Mouse (Mus musculus): ENCODE results near the gene Hist1h3c. TPM values are rescaled to one million over a fixed set of nuclear protein-coding genes. Genes with fewer than 3 reads are reported as not detected.
A peak's percentile ranks its signal among the peaks of the same experiment; 100 is the strongest.
"Not testable (repeated sequence)": the region's sequence is repeated elsewhere in the genome, so short reads cannot be mapped to it uniquely, and the experiment has no call there.

The Hist1h3c gene
- polyA plus RNA-seq, 1 experiment from 2014 or later, result 1.4 TPM

DNA sequence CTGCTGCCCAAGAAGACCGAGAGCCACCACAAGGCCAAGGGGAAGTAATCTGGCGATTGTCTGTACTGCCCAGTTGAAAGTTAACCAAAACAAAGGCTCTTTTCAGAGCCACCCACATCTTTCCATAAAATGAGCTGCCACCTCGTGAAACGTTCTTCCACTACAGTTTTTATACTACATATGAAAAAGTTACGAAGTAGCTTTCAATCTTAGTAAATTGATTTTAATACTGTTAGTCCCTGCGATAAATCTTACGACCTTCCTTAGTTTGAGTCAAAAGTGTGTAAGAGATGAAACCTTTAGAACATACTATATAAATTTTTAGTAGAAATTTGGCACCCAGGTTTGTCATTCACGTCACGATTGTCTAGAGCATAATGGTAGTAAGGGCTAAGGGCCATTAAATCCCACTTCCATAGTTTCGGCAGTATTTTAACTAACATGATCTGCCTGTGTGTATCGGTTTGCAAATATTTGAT, 6.1 kb upstream of the Hist1h3c start:
- WGBS, result under 1% methylated on average over 11 of the region's 11 CpGs
- peak overlapping the region; percentile 32 for H3K4me3 ChIP-seq (ENCODE audit: low read depth, low read length)
- no peaks in the 10 kb centered on the region for H3K9me3 ChIP-seq (ENCODE audit: control insufficient read depth)
- no peak for ATAC-seq
- peaks cover 4% of the 10 kb centered on the region; the same call in 1 of the 2 replicates for H3K4me1 ChIP-seq (replicated peaks; ENCODE audit: control insufficient read depth, insufficient read depth, low read length)
- H3K36me3 ChIP-seq (ENCODE audit: control insufficient read depth, insufficient read depth), result no peaks in the 10 kb centered on the region
- H3K27ac ChIP-seq (ENCODE audit: low read depth, low read length), result peak overlapping the region; percentile 77
- H3K9ac ChIP-seq (ENCODE audit: low read depth, low read length), result no peak overlapping the region
- peak overlapping the region; percentile 72 for H3K4me2 ChIP-seq (replicated peaks; ENCODE audit: low read depth)
- TF ChIP-seq CTCF (IDR thresholded peaks at IDR 0.05; ENCODE audit: low read depth), result no peak
- H3K27me3 ChIP-seq (replicated peaks; ENCODE audit: control insufficient read depth, insufficient read depth, low read length), result no peaks in the 10 kb centered on the region

DNA sequence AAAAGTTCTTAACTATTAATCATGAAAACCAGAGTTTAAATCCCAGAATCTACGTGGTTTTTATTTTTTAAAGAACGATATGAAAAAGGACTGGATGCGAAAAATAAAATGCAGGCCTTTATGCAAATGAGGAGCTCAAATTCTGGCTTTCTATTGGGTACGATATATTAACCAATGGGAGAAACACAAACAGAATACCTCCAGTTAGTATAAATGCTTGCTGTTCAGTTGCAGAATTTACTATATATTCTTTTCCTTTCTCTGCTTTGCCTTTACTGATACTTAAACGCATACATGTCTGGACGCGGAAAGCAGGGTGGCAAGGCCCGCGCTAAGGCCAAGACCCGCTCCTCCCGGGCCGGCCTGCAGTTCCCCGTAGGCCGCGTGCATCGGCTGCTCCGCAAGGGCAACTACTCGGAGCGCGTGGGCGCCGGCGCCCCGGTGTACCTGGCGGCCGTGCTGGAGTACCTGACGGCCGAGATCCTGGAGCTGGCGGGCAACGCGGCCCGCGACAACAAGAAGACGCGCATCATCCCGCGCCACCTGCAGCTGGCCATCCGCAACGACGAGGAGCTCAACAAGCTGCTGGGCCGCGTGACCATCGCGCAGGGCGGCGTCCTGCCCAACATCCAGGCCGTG, 5.6 kb upstream of the Hist1h3c start, which contains the start of gene Hist1h2ab:
Gene Hist1h2ab, plus strand, starts transcription at position 288 of the 639 bp plus-strand sequence.
- H3K36me3 ChIP-seq (ENCODE audit: control insufficient read depth, insufficient read depth); H3K4me1 ChIP-seq (replicated peaks; ENCODE audit: control insufficient read depth, insufficient read depth, low read length); H3K9ac ChIP-seq (ENCODE audit: low read depth, low read length); H3K27me3 ChIP-seq (replicated peaks; ENCODE audit: control insufficient read depth, insufficient read depth, low read length); H3K9me3 ChIP-seq (ENCODE audit: control insufficient read depth): not testable (repeated sequence)
- Histone ChIP-seq H3K4me2 (replicated peaks; ENCODE audit: low read depth) (peak within 1 kb of the TSS; percentile 72), H3K4me3 (ENCODE audit: low read depth, low read length) (peak within 1 kb of the TSS; percentile 32), H3K27ac (ENCODE audit: low read depth, low read length) (peak within 1 kb of the TSS; percentile 77)
- under 1% methylated on average over 24 of the region's 47 CpGs for WGBS
- peak; percentile 50; the same call in 1 of the 2 replicates for ATAC-seq
- TF ChIP-seq CTCF (IDR thresholded peaks at IDR 0.05; ENCODE audit: low read depth), result peak; percentile 38; the same call in 1 of the 2 replicates

DNA sequence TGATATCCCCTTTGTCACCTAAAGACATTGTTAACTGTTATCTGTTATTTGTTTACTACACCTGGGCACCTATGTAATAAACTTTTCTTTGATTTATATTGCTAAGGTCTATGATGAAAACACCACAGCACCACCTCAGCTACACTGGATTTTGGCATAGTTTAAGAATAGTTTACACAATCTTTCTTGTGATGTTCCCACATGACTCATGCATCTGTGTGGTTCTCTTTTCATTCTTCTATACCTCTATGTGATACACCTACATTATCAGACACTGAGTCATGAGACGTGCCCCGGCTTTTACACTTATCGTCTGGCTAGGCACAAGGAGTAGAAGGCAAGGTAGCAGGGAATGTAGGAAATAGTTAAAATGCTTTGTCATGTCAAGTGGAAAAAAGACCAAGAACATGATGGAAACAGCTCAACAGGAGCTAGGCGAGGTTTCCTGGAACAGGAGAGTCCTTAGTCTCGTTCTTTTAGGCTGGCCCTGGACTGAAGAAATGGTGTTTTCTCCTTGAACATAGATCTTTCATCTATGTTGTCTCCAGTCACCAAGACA, 4.2 kb upstream of the Hist1h3c start:
- TF ChIP-seq CTCF (IDR thresholded peaks at IDR 0.05; ENCODE audit: low read depth), result no peak
- Histone ChIP-seq H3K4me2 (replicated peaks; ENCODE audit: low read depth) (no peak overlapping the region), H3K9ac (ENCODE audit: low read depth, low read length) (no peak overlapping the region), H3K9me3 (ENCODE audit: control insufficient read depth) (no peaks in the 10 kb centered on the region), H3K27ac (ENCODE audit: low read depth, low read length) (0 out of 2 replicates have a peak overlapping the region, but pooled peaks have one; percentile 16), H3K4me3 (ENCODE audit: low read depth, low read length) (no peak overlapping the region), H3K36me3 (ENCODE audit: control insufficient read depth, insufficient read depth) (no peaks in the 10 kb centered on the region), H3K27me3 (replicated peaks; ENCODE audit: control insufficient read depth, insufficient read depth, low read length) (no peaks in the 10 kb centered on the region), H3K4me1 (replicated peaks; ENCODE audit: control insufficient read depth, insufficient read depth, low read length) (peaks cover 4% of the 10 kb centered on the region; the same call in 1 of the 2 replicates)
- no peak for ATAC-seq
- WGBS, result 94% methylated on average over 5 of the region's 5 CpGs

DNA sequence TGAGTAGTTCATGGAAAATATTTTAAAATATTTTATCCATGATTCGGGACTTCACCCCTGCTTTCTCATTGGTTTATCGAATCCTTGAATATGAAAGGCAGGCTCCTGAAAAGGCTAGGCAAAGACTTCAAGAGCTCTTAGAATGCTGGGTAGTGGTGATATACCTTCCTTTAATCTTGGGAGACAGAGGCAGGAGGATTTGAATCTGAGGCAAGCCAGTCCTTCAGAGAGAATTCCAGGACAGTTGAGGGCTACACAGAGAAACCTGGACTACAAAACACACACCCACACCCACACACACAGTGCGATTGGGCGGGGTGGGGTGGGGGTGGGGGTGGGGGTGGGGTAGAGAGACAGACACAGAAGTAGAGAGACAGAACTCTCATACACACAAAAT, 2.5 kb upstream of the Hist1h3c start:
- H3K9me3 ChIP-seq (ENCODE audit: control insufficient read depth), result no peaks in the 10 kb centered on the region
- H3K27ac ChIP-seq (ENCODE audit: low read depth, low read length), result no peak overlapping the region; the same call in 1 of the 2 replicates
- H3K4me2 ChIP-seq (replicated peaks; ENCODE audit: low read depth), result no peak overlapping the region
- peaks cover 4% of the 10 kb centered on the region; the same call in 1 of the 2 replicates for H3K4me1 ChIP-seq (replicated peaks; ENCODE audit: control insufficient read depth, insufficient read depth, low read length)
- TF ChIP-seq CTCF (IDR thresholded peaks at IDR 0.05; ENCODE audit: low read depth), result no peak
- 10% methylated on average over 4 of the region's 4 CpGs for WGBS
- no peaks in the 10 kb centered on the region for H3K27me3 ChIP-seq (replicated peaks; ENCODE audit: control insufficient read depth, insufficient read depth, low read length)
- no peaks in the 10 kb centered on the region for H3K36me3 ChIP-seq (ENCODE audit: control insufficient read depth, insufficient read depth)
- H3K4me3 ChIP-seq (ENCODE audit: low read depth, low read length), result no peak overlapping the region
- no peak overlapping the region for H3K9ac ChIP-seq (ENCODE audit: low read depth, low read length)
- no peak for ATAC-seq

DNA sequence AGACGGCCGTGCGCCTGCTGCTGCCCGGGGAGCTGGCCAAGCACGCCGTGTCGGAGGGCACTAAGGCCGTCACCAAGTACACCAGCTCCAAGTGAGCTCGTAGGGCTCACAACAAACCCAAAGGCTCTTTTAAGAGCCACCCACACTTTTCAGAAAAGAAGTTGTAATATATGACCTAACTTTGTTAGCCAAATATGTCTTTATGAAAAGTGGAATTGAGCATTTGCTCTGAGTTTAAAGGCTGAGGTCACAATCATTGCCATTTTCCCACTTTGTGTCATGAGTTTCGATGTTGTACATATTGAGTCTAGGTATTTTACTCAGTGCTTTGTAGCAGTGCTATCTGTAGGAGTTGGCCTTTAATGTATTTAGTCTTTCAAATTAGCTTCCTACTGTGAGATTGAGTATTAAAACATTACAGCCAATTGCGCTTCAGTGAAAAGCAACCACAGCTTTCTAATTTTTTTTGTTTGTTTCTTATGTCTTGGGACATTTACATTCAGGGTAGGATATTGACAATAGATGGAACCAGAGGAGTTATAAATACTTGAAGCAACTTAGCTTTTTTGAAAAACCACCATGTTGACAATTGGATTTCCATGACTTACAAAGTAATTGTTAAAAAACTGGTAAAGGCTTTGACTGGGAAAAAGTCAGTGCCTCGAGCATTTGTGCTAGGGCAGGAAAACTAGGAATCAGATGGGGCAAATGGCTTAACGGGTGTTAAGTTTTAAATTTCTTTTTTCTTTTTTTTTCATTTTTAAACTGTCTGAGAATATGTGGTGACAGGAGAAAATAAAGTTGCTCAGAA, 1.9 kb upstream of the Hist1h3c start:
- no peaks in the 10 kb centered on the region for H3K27me3 ChIP-seq (replicated peaks; ENCODE audit: control insufficient read depth, insufficient read depth, low read length)
- no peak; the same call in 1 of the 2 replicates for ATAC-seq
- H3K9ac ChIP-seq (ENCODE audit: low read depth, low read length), result no peak overlapping the region
- WGBS, result 7% methylated on average over 9 of the region's 13 CpGs
- peaks cover 4% of the 10 kb centered on the region; the same call in 1 of the 2 replicates for H3K4me1 ChIP-seq (replicated peaks; ENCODE audit: control insufficient read depth, insufficient read depth, low read length)
- H3K4me2 ChIP-seq (replicated peaks; ENCODE audit: low read depth), result peak overlapping the region; percentile 68
- no peaks in the 10 kb centered on the region for H3K36me3 ChIP-seq (ENCODE audit: control insufficient read depth, insufficient read depth)
- peak overlapping the region; percentile 36 for H3K4me3 ChIP-seq (ENCODE audit: low read depth, low read length)
- peak overlapping the region; percentile 94 for H3K27ac ChIP-seq (ENCODE audit: low read depth, low read length)
- no peak for TF ChIP-seq CTCF (IDR thresholded peaks at IDR 0.05; ENCODE audit: low read depth)
- H3K9me3 ChIP-seq (ENCODE audit: control insufficient read depth), result no peaks in the 10 kb centered on the region

Measured in intestine, postnatal 0 days (tissue).